Mouse (Mus musculus) heart, embryonic 16.5 days (tissue): ENCODE measurements at regions not wholly inside any gene's neighbourhood (a gene's known extent, or its start where the extent isn't known, plus 50 kb on each side); places are given as distances from the start of the nearest gene placed in this dataset.

Experiments used
- ATAC-seq: fragments of 200-750 bp; cut with Nextera tagmentation; replicated peaks from 2 replicates; pipeline ENCODE4 v1.8.0; 2017; ENCODE audit warnings: moderate number of reproducible peaks; ENCODE audit not compliant: insufficient read depth, low FRiP score; ENCODE audit errors: extremely low read depth
- H3K27ac ChIP-seq: fragments of 300-500 bp; sonication (generic); 2 replicates; pipeline ENCODE4 v1.5.1; 2014; ENCODE audit warnings: mild to moderate bottlenecking, low read length, control low read depth, moderate library complexity
- H3K27me3 ChIP-seq: fragments of 300-500 bp; sonication (generic); 2 replicates; pipeline ENCODE4 v1.6.1; 2014; ENCODE audit warnings: low read length, mixed read lengths; ENCODE audit not compliant: control insufficient read depth, insufficient read depth
- H3K36me3 ChIP-seq: fragments of 300-500 bp; sonication (generic); 2 replicates; pipeline ENCODE4 v1.6.1; 2014; ENCODE audit not compliant: control insufficient read depth, insufficient read depth
- H3K4me1 ChIP-seq: fragments of 300-500 bp; sonication (generic); 2 replicates; pipeline ENCODE4 v1.6.1; 2014; ENCODE audit warnings: low read length, mixed read lengths; ENCODE audit not compliant: control insufficient read depth, insufficient read depth
- H3K4me2 ChIP-seq: fragments of 300-500 bp; sonication (generic); 2 replicates; pipeline ENCODE4 v1.6.1; 2014; ENCODE audit warnings: low read depth, mild to moderate bottlenecking, control low read depth, low read length
- H3K4me3 ChIP-seq: fragments of 300-500 bp; sonication (generic); 2 replicates; pipeline ENCODE4 v1.5.1; 2014; ENCODE audit warnings: mild to moderate bottlenecking, control low read depth, low read length
- H3K9ac ChIP-seq: fragments of 300-500 bp; sonication (generic); 2 replicates; pipeline ENCODE4 v1.6.1; 2014; ENCODE audit warnings: low read length, control low read depth
- H3K9me3 ChIP-seq: fragments of 300-500 bp; sonication (generic); replicated peaks from 2 replicates; pipeline ENCODE4 v1.6.1; 2016; ENCODE audit warnings: low read length; ENCODE audit not compliant: control insufficient read depth
- WGBS: fragments of 180-500 bp; shearing (Covaris S2); extraction: QIAGEN DNeasy Blood & Tissue Kit; methylation state at CpG from one replicate; pipeline ENCODE4 v1.1.7; 2014; 5-methylcytosine and 5-hydroxymethylcytosine counted together

DNA sequence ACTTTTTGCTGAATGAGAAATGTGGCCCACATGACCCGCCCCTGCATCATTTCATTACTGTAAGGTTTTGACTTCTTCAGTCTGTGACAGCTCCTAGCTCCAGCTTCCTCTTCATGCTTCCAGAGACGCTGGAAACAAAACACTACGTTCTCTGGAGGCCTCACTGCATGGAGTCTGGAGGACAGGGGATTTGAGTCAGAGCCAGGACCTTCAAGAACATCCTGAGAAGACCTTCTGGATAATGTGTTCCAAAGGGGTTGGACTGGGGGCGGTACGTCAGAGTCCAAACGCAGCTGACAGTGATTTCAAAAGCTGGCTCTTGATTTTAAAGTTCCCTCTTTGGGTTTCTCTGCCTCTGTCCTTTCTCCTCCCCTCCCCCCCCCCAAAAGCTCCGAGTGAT, 108.5 kb downstream of the Dact1 start:
- Histone ChIP-seq H3K9ac (no peak overlapping the region), H3K4me2 (no peak overlapping the region), H3K27me3 (no peaks in the 10 kb centered on the region), H3K27ac (no peak overlapping the region), H3K4me1 (no peaks in the 10 kb centered on the region), H3K4me3 (no peak overlapping the region), H3K36me3 (no peaks in the 10 kb centered on the region), H3K9me3 (no peaks in the 10 kb centered on the region)
- no peak for ATAC-seq
- 62% methylated on average over 7 of the region's 7 CpGs for WGBS

DNA sequence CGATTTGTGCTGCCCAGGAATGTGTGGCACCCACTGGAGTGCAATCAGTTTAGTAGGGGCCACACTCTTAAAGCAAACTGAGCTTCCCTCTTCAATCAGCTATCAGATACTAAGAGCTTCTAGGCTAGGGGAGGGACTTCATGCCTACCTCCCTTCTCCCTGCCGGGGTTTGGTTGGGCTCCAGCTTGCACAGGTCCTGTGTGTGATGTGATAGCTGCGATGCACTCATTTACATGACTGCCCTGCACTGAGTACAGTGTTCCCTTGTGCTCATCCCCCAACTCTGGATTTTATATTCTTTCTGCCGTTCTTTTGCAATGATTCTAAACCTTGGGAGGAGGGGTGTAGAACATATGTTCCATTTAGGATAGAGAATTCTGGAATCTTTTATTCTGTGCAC, 109.5 kb downstream of the Dact1 start:
- H3K4me1 ChIP-seq: no peaks in the 10 kb centered on the region
- H3K9ac ChIP-seq: no peak overlapping the region
- 44% methylated on average over 4 of the region's 4 CpGs for WGBS
- H3K4me3 ChIP-seq: no peak overlapping the region
- no peaks in the 10 kb centered on the region for H3K27me3 ChIP-seq
- no peak overlapping the region for H3K27ac ChIP-seq
- no peak for ATAC-seq
- H3K4me2 ChIP-seq: no peak overlapping the region
- H3K36me3 ChIP-seq: no peaks in the 10 kb centered on the region
- no peaks in the 10 kb centered on the region for H3K9me3 ChIP-seq

DNA sequence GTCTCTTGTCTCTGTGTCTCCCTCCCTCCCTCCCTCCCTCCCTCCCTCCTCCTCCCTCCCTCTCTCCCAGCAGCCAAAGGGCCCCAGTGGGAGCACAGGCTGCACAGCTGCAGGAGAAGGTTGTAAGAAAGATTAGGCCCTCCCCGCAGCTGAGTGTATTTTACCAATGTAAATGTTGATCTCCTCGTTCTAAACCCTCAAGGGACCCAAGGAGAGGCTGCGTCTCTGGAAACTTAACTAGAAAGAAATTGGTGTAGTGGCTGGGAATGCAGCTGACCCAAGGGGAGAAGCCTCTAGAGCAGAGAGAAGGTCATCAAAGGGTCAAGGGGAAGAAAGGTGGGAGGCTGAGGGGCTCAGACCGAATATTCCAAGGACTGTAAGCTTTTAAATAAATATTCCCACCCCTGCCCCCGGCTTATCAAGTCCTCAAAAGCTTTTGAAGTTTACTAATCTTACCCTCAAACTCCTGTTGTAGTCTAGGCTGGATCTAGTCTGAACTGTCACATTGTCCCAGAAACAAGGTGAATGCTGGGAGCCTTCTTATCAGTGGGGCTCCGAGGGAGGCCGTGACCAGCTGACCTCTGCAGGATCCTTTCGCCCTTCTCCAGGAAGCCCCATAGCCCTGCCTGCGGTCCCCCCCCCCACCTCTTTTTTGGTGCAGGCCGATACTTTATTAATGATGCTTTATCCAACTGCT, 116.5 kb downstream of the Dact1 start:
- ATAC-seq: no peak
- H3K9ac ChIP-seq: no peak overlapping the region
- no peaks in the 10 kb centered on the region for H3K9me3 ChIP-seq
- H3K4me3 ChIP-seq: no peak overlapping the region
- no peaks in the 10 kb centered on the region for H3K36me3 ChIP-seq
- H3K4me2 ChIP-seq: no peak overlapping the region; the same call in 1 of the 2 replicates
- WGBS: 16% methylated on average over 10 of the region's 10 CpGs
- no peaks in the 10 kb centered on the region for H3K27me3 ChIP-seq
- no peak overlapping the region for H3K27ac ChIP-seq
- H3K4me1 ChIP-seq: peaks cover 9% of the 10 kb centered on the region

DNA sequence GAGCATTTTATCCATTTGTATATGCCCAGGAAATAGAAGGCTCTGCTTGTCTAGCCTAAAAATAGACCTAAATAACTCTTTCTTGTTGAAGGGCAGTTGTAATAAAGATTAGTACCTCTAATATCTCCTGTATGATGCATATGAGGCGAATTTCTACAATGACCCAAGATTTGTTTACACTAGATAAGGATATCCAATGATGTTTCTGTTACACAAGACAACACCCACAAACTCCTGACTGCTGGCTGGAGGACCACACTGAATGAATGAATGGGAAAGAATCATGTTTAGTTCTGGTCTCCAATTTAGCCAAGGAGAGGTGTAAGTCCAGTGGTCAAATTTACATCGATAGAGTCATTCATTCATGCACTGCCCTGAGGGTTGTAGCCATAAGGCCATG, 118.3 kb downstream of the Dact1 start:
- Histone ChIP-seq H3K4me2 (no peak overlapping the region), H3K36me3 (no peaks in the 10 kb centered on the region), H3K9me3 (no peaks in the 10 kb centered on the region), H3K27ac (no peak overlapping the region), H3K4me1 (peaks cover 9% of the 10 kb centered on the region), H3K9ac (no peak overlapping the region), H3K27me3 (no peaks in the 10 kb centered on the region), H3K4me3 (no peak overlapping the region)
- 45% methylated on average over 2 of the region's 2 CpGs for WGBS
- no peak for ATAC-seq

DNA sequence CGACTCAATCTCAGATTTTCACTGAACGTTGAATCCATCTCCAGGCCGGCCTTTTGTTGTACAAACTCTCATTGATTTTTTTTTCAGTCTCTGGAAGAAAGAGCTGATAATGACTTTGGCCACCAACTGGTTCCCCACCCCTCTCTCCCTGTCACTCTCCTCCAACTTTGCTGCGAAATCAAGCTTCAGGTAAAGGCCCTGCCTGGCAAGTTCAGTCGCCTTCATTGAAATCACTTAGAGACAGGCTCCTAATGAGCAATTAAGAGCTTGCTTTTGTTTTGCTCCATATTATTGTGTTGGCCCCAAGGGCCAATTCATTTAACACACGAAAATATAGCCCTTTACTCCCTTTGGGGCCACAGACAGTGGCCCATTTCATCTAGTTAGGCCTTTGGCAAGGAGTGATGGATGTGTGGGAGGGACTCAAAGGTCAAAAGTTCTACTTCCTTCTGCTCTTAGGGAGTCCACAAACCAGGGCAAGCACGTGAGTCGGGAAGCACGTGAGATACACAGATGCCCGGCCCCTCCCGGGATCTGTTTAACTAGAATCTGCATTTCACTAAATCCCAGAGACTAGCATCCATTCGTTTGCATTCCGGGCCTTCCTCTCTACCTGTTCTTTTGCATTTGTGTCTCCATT, 120.0 kb downstream of the Dact1 start:
- Histone ChIP-seq H3K4me3 (no peak overlapping the region), H3K27ac (no peak overlapping the region), H3K4me1 (peaks cover 9% of the 10 kb centered on the region), H3K9me3 (no peaks in the 10 kb centered on the region), H3K4me2 (no peak overlapping the region), H3K27me3 (no peaks in the 10 kb centered on the region), H3K9ac (no peak overlapping the region), H3K36me3 (no peaks in the 10 kb centered on the region)
- 56% methylated on average over 13 of the region's 13 CpGs for WGBS
- ATAC-seq: no peak

DNA sequence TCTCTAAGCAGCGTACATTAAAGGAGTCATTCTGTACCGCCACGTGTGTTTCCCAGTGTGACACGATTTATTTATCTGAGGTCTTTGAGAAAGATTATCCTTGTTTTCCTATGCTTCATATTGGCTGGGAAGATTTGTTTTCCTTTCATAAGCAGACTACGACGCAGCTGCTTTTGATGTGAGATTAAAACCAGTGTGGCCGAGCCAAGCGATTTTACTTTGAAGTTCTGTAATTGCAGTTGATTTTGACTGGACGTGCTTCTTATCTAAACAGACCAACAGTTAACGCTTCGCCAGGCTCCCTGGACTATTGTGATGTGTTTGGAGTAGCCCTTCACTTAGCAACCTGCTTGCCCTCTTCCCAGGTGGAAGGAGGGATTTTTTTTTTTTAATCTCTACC, 120.6 kb downstream of the Dact1 start:
- no peaks in the 10 kb centered on the region for H3K27me3 ChIP-seq
- no peak overlapping the region for H3K9ac ChIP-seq
- ATAC-seq: no peak
- H3K4me1 ChIP-seq: peaks cover 9% of the 10 kb centered on the region
- no peak overlapping the region for H3K27ac ChIP-seq
- 55% methylated on average over 11 of the region's 11 CpGs for WGBS
- H3K4me2 ChIP-seq: no peak overlapping the region
- no peak overlapping the region for H3K4me3 ChIP-seq
- H3K9me3 ChIP-seq: no peaks in the 10 kb centered on the region
- H3K36me3 ChIP-seq: no peaks in the 10 kb centered on the region

DNA sequence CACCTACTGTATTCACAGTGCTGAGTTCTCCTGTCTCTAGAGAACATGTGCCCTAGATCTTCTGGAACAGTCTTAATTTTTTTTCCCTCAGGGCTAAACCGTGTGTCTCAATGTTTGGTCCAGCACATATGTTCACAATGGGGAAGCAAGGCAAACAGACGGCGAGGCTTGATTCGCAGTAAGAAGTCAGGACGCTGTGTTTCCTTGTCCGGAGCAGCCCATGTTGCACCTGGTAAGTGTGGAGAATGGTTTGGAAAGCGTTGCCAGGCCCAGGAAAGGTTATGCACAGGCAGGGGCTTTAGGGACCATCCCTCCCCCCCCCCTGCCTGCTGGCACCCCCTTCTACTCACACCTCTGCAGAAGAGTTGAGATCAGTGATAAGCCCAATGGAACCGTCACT, 121.4 kb downstream of the Dact1 start:
- no peak overlapping the region for H3K27ac ChIP-seq

DNA sequence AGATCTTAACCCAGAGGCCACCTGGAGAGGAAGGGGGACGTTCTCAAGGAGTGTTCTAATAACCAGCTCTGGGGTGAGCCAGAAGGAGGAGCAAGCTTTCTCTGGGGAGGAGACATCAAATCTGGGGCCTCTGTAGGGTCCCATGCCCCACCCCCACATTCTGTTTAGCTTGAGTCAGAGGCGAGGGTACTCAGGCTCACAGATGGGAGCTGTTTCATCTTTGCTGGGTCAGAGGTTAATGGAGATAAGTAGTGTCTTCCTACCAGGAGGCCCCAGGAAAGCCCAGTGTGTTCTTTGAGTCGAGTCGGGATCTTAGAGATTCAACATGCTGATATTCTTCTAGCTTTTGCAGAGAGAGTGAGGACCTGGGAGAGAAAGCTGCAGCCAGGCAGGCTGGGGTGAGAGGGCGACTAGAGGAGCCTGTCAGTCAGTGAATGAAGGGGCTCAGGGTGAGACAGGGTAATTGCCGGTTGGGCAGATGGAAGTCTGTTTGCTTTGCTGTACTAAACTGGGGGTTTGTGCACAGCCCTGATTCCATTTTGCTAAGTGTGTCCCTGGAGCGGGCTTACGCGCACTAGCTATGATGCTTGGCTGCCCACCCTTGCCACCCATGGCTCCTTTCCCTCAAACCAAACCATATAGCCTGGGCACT, 124.0 kb downstream of the Dact1 start:
- Histone ChIP-seq H3K36me3 (no peaks in the 10 kb centered on the region), H3K9me3 (no peaks in the 10 kb centered on the region), H3K27ac (no peak overlapping the region), H3K4me3 (no peak overlapping the region), H3K4me1 (0 out of 2 replicates have a peak, but pooled peaks cover 2% of the 10 kb centered on the region), H3K4me2 (no peak overlapping the region), H3K9ac (no peak overlapping the region), H3K27me3 (no peaks in the 10 kb centered on the region)
- ATAC-seq: no peak
- 57% methylated on average over 9 of the region's 9 CpGs for WGBS

More for the DNA sequence above, 121.4 kb downstream of the Dact1 start:
- ATAC-seq: no peak
- peaks cover 8% of the 10 kb centered on the region for H3K4me1 ChIP-seq
- H3K9me3 ChIP-seq: no peaks in the 10 kb centered on the region
- H3K4me2 ChIP-seq: no peak overlapping the region
- H3K9ac ChIP-seq: no peak overlapping the region
- H3K4me3 ChIP-seq: no peak overlapping the region
- WGBS: 83% methylated on average over 8 of the region's 8 CpGs
- H3K36me3 ChIP-seq: no peaks in the 10 kb centered on the region
- H3K27me3 ChIP-seq: no peaks in the 10 kb centered on the region

DNA sequence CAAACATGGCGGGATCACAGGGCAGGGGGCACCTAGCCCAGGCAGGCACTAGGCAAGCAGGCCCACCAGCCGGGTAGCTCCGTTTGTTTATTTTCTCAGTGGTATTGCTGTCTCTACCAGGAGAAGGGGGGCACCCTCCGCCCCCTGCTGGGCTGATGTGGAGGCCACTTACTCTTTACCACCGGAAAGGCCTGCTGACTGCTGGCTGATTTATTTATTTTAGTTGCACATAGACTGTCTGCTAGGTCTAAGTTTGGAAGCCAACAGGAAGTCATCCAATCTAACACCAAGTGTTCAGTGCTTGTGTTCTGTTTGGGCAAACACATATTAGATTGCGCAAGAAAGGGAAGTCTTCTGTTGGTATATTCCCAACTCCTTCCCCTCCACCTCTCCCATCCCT, 128.6 kb downstream of the Dact1 start:
- Histone ChIP-seq H3K27ac (no peak overlapping the region), H3K4me3 (no peak overlapping the region), H3K4me2 (no peak overlapping the region), H3K27me3 (no peaks in the 10 kb centered on the region), H3K4me1 (peaks cover 13% of the 10 kb centered on the region), H3K9ac (no peak overlapping the region), H3K9me3 (no peaks in the 10 kb centered on the region), H3K36me3 (no peaks in the 10 kb centered on the region)
- ATAC-seq: peak; percentile 28; the same call in 1 of the 2 replicates
- WGBS: 37% methylated on average over 6 of the region's 6 CpGs
